Mouse (Mus musculus): ENCODE measurements at regions not wholly inside any gene's neighbourhood (a gene's known extent, or its start where the extent isn't known, plus 50 kb on each side); places are given as distances from the start of the nearest gene placed in this dataset.

GRCm38 (mm10) chr1:67518295-67518694 is 395.5 kb downstream of the Cps1 start:
- no peak overlapping the region for H3K9ac ChIP-seq (ENCODE audit: low read length)
- no peak overlapping the region for H3K4me3 ChIP-seq (ENCODE audit: low read depth, low read length)
- H3K27me3 ChIP-seq (ENCODE audit: control insufficient read depth, insufficient read depth, low read length), result no peaks in the 10 kb centered on the region
- ATAC-seq (replicated peaks; ENCODE audit: low FRiP score) (no peak), DNase-seq (ENCODE audit: low spot score) (no peak)
- H3K27ac ChIP-seq (ENCODE audit: low read depth, low read length), result no peak overlapping the region
- H3K9me3 ChIP-seq (ENCODE audit: control insufficient read depth, low read length), result no peaks in the 10 kb centered on the region
- H3K4me2 ChIP-seq (ENCODE audit: low read depth, low read length, severe bottlenecking), result no peak overlapping the region
- H3K4me1 ChIP-seq (replicated peaks; ENCODE audit: control insufficient read depth, insufficient read depth, low read length), result no peaks in the 10 kb centered on the region
- H3K36me3 ChIP-seq (ENCODE audit: control insufficient read depth, insufficient read depth, low read length), result no peaks in the 10 kb centered on the region
- 89% methylated on average over 3 of the region's 3 CpGs for WGBS

DNA sequence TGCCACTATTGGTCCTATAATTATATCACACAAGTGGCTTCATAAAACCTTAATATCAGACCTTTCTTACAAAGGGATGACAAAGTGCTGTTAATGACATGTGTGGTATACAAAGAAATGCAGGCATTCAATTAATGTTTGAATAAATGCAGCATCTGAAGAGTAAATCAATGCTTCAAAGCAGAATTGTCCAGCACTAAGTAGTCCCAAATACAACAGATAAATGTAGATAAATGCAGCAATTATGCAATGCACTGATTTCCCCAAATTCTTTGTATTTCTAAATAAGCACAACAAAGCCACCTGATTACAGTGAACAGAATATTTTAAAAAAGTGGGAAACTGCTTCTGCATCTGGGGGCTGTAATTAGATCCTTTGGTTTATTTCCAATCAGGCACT is 435.9 kb downstream of the Cps1 start:
- Histone ChIP-seq H3K4me2 (ENCODE audit: low read depth, low read length, severe bottlenecking) (no peak overlapping the region), H3K4me3 (ENCODE audit: low read depth, low read length) (no peak overlapping the region), H3K36me3 (ENCODE audit: control insufficient read depth, insufficient read depth, low read length) (no peaks in the 10 kb centered on the region), H3K9me3 (ENCODE audit: control insufficient read depth, low read length) (no peaks in the 10 kb centered on the region), H3K27me3 (ENCODE audit: control insufficient read depth, insufficient read depth, low read length) (no peaks in the 10 kb centered on the region), H3K4me1 (replicated peaks; ENCODE audit: control insufficient read depth, insufficient read depth, low read length) (no peaks in the 10 kb centered on the region), H3K27ac (ENCODE audit: low read depth, low read length) (no peak overlapping the region), H3K9ac (ENCODE audit: low read length) (no peak overlapping the region)
- DNase-seq (ENCODE audit: low spot score), result no peak
- ATAC-seq (replicated peaks; ENCODE audit: low FRiP score), result no peak

DNA sequence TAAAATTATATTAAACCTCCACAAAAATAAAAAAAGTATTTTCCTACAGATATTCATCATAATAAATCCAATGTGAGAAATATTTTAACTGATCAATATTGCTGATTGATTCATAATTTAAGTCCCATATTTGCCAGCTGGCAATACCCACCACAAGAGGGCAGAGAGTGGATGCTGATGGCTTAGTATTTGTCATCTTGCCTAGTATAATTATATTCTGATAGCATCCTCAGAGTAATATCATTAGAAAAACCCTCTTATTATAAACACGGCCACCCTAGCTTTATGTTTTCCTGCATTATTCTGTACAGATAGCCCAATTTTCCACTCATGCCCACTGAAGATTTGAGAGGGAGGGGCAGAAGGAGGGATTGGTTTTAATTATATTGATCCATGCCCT is 436.4 kb downstream of the Cps1 start:
- DNase-seq (ENCODE audit: low spot score) (no peak), ATAC-seq (replicated peaks; ENCODE audit: low FRiP score) (no peak)
- Histone ChIP-seq H3K4me1 (replicated peaks; ENCODE audit: control insufficient read depth, insufficient read depth, low read length) (no peaks in the 10 kb centered on the region), H3K27me3 (ENCODE audit: control insufficient read depth, insufficient read depth, low read length) (no peaks in the 10 kb centered on the region), H3K27ac (ENCODE audit: low read depth, low read length) (no peak overlapping the region), H3K9me3 (ENCODE audit: control insufficient read depth, low read length) (no peaks in the 10 kb centered on the region), H3K4me2 (ENCODE audit: low read depth, low read length, severe bottlenecking) (no peak overlapping the region), H3K4me3 (ENCODE audit: low read depth, low read length) (no peak overlapping the region), H3K36me3 (ENCODE audit: control insufficient read depth, insufficient read depth, low read length) (no peaks in the 10 kb centered on the region), H3K9ac (ENCODE audit: low read length) (no peak overlapping the region)
- WGBS, result 71% methylated on average over 1 of the region's 1 CpGs

DNA sequence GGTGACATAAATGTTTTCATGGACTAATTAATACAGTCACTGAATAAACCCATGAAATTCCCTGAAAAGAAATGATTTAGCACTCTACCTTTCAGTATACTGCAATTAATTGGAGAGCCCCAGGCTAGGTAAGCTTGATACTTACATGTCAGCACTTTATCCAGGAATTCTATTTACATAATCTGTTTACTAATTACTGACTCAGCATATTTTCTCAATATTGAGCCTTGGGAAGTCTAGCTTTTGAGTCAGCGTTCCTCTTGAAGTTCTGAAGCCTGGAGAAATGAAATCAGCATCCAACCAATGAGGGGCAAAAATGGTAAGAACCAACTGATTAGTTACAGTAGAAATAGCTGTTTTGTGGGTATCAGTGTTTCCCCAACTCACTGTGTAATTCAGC is 448.8 kb downstream of the Cps1 start:
- Histone ChIP-seq H3K4me1 (replicated peaks; ENCODE audit: control insufficient read depth, insufficient read depth, low read length) (no peaks in the 10 kb centered on the region), H3K9ac (ENCODE audit: low read length) (no peak overlapping the region), H3K36me3 (ENCODE audit: control insufficient read depth, insufficient read depth, low read length) (no peaks in the 10 kb centered on the region), H3K4me3 (ENCODE audit: low read depth, low read length) (no peak overlapping the region), H3K27me3 (ENCODE audit: control insufficient read depth, insufficient read depth, low read length) (no peaks in the 10 kb centered on the region), H3K27ac (ENCODE audit: low read depth, low read length) (no peak overlapping the region), H3K4me2 (ENCODE audit: low read depth, low read length, severe bottlenecking) (no peak overlapping the region), H3K9me3 (ENCODE audit: control insufficient read depth, low read length) (no peaks in the 10 kb centered on the region)
- DNase-seq (ENCODE audit: low spot score) (no peak), ATAC-seq (replicated peaks; ENCODE audit: low FRiP score) (no peak)
- WGBS, result 83% methylated on average over 1 of the region's 1 CpGs

DNA sequence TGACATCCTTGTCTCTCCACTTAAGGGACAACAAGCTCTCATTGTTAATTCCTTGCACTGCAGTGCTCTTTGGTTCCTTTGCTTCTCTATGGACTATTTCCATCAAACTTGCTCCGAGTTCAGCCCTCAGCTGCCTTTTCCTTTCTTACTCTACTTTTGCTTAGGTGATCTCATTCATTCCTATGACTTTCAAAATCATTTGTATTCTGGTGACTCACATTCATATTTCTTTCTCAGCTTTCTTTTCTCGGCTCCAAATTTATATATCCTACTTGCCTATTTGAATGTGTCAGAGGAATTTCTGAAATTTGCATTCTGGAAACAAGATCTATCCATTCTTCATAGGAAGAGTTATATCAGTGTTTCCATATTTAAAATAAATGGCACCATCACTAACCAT is 456.9 kb downstream of the Cps1 start:
- no peak for DNase-seq (ENCODE audit: low spot score)
- Histone ChIP-seq H3K36me3 (ENCODE audit: control insufficient read depth, insufficient read depth, low read length) (no peaks in the 10 kb centered on the region), H3K9ac (ENCODE audit: low read length) (no peak overlapping the region), H3K4me2 (ENCODE audit: low read depth, low read length, severe bottlenecking) (no peak overlapping the region), H3K4me1 (replicated peaks; ENCODE audit: control insufficient read depth, insufficient read depth, low read length) (no peaks in the 10 kb centered on the region), H3K4me3 (ENCODE audit: low read depth, low read length) (no peak overlapping the region), H3K9me3 (ENCODE audit: control insufficient read depth, low read length) (no peaks in the 10 kb centered on the region), H3K27me3 (ENCODE audit: control insufficient read depth, insufficient read depth, low read length) (no peaks in the 10 kb centered on the region), H3K27ac (ENCODE audit: low read depth, low read length) (no peak overlapping the region)
- WGBS, result 90% methylated on average over 2 of the region's 2 CpGs
- no peak for ATAC-seq (replicated peaks; ENCODE audit: low FRiP score)
